Mouse (Mus musculus): Measurements from ENCODE around the gene Prkag2.
"Not testable (repeated sequence)": the region's sequence is repeated elsewhere in the genome, so short reads cannot be mapped to it uniquely, and the experiment has no call there.

The Prkag2 gene

DNA sequence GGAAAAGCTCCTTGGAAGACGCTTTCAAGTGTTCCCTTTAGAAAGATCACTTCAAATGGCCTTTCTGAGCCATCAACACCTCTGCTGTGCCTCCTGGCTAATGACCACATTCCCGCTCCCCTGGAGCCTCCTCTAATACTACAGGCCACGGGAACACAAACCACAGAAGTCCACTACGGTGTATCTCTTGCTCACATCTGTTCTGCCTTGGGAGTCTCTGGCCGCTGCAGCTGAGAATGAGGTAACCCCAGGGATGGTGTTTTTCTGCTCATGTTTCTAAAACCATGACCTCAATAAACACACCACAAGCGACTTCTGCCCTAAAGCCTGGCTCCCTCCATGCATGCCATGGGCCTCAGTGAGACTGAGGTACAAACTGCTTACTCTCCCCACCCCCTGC, 227.2 kb downstream of the Prkag2 start:
- no peak for DNase-seq (ENCODE audit: low read depth, low spot score)

DNA sequence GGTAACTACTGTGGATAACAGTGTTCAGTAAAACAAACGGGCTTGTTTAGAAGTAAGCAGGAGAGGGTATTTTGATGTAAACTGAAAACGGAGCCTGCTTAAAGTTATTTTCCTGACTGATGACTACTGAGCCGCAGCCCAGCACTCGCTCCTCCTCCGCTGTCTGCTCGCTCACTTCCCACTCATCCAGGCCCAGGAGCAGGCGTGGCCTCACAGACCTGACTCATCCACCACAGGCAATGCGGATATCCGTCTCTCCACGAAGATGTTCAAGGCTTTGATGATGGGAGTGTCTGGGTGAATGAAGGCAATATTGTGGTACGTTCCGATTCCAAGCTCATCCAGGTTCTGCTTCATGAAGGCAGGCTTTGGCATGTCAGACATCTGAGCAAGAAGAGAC, 229.2 kb downstream of the Prkag2 start:
- no peak for DNase-seq (ENCODE audit: low read depth, low spot score)

DNA sequence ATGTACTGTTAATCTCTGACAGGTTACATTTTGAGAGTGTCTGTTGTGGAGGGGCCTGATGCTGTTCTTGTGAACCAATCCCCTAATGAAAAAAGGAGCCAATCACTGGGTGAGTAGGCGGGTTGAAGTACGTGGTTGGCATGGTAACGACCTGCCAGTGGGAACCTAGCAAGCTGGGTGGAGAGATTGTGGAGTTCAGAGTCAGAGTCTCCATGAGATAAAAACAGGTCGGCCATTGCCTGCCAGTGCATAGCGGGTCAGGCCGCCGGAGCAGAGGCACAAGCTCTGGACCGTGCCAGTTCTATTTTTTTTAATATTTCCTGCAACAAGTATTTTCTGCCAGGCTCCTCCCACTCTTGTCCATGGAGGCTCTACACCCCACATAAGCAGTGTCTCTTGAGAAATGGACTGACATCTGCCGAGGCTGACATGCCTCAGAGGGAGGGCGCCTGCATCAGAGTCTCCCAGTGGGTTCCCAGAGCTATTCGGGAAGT, 230.6 kb downstream of the Prkag2 start:
- DNase-seq (ENCODE audit: low read depth, low spot score), result peak; percentile 11

DNA sequence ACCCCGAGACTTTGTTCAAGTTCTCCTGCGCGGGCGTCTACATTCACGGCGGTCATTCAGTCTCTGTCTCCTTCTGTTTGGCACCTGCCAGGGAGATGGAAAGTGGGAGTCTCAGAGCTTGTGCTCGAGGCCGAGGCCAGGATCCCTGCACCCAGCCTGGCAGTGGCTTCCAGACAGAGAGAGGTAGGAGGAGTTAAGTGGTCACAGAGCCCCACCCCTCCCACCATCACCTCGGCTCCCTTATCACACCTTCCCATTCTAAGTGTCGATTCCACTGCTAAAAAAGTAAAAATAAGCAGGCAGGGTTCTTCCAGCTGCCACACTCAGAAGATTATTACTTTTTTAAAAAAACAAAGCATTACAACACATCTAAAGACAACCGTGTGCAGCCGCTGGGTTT, 236.6 kb downstream of the Prkag2 start:
- no peak for DNase-seq (ENCODE audit: low read depth, low spot score)

DNA sequence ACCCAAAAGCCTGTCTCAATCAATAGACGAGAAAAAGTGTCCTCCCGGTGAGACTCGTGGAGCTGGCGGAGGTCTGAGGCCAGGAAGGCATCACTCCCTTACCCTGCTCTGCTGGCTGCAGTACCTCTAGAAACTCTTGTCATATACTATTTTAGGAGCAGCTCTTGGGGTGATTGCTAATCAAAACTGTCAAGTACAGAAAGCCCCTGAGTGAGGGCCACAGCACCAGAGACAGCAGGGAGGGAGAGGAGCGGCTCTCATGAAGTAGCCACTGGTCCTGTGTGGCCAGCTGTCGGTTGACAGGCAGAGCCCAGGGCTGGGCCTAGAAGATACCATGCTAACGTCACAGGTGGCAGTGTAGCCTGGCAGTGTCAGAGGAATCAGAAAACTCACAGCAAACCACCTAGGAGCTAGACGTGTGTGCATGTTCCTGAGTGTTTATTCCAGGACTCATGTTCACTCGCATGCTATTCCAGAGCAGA, 239.0 kb downstream of the Prkag2 start:
- DNase-seq (ENCODE audit: low read depth, low spot score), result no peak

DNA sequence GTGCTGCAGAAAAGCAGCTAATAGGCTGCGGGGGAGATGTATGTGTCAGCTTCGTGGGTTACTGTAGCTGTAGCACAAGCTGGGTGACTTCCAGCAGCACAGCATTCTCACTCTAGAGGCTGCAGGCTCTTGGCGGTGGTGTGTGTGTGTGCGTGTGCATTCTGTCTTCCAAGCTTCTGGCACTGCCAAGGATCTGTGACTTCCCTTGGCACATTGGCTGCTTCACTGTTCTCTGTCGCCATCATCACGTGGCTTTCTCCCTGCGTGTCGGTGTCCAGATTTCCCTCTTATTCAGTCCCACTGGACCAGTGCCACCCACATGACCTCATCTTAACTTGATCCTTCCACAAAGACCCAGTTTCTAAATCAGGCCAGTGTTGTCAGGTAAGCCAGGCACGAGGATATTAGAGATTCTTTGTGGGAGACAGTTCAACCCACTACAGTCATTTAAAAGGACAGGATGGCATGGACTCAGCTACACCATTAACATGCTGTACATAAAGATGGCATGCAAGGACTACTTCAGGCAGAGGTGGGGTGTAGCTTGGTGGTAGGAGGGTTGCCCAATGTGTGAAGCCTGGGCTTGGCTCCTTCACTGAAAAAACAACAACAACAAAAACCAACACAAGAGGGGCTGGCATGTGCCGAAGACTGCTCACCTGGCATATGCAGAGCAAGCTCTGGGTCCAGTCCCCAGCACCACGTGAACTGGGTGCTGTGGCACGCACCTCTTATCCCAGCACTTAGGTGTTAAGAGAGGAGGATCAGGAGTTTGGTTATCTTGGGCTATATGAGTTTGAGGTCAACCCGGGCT, 239.6 kb downstream of the Prkag2 start:
- DNase-seq (ENCODE audit: low read depth, low spot score), result no peak

DNA sequence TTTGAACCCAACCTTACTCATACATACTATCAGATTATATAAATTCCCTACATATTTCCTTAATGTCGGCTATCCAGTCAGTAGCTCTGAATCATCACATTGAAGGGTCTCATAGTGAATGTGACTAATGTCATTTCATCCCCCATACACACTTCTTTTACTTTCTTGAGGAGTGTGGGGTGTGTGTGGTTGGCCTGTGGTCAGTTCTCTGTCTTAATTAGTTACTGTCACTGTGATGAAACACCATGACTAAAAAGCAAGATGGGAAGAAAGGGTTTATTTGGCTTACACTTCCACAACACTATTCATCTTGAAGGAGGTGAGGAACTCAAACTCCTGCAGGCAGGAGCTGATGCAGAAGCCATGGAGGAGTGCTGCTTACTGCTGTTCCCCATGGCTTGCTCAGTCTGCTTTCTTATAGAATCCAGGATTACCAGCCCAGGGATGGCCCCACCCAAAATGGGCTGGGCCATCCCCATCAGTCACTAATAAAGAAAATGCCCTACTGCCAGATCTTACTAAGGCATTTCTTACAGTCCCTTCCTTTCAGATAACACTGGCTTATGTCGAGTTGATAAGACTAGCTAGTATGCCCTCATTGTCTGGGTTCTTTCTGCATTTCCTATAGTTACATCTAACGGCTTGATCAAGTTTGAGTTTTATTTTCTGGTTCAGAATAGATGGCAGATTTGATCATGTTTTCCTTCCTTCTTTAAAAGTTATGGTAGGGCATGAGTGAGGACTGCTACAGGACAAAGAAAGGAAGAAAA, 240.5 kb downstream of the Prkag2 start:
- no peak for DNase-seq (ENCODE audit: low read depth, low spot score)

DNA sequence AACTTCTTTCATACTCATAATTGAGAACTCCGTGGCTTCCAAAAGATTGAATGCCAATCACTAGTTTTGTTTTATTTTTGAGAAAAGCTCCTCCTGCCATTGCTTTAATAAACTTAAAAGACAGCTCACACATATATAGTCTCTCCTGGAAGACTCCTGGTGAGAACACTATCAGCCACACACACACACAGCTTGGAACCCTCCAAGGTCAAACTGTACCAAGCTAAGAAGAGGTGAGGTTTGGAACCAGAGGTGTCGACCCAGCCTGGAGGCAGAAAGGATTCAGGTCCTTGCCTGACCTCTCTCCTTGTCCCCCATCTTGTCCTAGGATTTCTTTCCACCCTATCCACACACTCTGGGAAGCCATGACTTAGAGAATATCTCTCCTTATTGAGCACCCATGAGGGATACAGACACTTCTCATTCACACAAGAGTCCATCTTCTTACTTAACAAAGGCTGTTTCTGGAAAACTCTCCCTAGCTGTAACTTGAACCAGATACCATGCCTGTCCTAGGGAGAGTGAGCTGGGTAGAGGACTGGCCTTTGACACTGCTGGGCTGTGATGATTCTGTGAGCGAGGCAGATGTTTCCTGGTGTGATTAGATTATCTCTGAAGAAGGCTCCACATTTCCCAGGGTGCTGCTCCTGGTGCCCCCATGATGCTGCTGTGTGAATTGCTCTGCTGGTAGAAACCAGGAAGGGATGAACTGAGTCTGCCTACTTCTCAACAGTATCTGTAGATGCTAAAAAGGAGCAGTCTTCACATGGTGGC, 245.4 kb downstream of the Prkag2 start:
- no peak for DNase-seq (ENCODE audit: low read depth, low spot score)

DNA sequence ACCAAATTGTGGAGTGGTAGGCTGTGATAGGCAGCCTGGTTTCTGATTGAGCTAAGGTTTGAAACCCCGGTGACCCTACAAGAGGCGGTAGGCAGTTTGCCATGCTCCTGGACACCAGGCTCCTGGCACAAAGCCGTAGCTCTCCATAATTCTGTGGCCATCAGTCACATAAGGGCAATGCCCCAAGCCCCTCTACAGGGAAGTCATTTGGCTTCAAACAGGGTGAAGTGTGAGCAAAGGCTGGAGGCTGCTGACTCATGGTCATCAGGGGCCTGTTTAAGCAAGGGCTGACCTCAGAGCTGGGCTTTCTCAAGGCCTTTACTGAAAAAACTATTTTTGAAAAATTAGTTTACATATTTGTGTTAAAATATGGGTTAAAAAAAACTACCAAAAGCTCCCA, 246.2 kb downstream of the Prkag2 start:
- no peak for DNase-seq (ENCODE audit: low read depth, low spot score)

DNA sequence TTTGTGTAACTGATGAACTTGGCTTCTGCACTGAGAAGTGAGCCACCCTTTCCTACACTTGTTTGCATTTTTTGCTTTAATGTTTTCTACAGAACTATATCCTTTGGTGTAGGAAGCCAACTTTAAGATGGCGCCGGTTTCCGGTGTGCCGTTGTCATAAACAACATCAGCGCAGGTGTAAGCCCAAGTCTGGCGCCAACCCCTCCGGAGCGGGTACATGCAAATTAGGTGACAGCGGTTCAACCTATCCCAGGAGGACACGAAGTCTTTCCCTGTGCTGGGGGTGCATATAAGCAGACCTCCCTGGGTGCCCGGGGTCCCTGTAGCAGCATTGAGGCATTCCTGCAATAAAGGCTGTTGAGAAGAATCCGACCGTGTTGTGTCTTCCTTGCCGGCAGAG, 252.2 kb downstream of the Prkag2 start:
- not testable (repeated sequence) for DNase-seq (ENCODE audit: low read depth, low spot score)

DNA sequence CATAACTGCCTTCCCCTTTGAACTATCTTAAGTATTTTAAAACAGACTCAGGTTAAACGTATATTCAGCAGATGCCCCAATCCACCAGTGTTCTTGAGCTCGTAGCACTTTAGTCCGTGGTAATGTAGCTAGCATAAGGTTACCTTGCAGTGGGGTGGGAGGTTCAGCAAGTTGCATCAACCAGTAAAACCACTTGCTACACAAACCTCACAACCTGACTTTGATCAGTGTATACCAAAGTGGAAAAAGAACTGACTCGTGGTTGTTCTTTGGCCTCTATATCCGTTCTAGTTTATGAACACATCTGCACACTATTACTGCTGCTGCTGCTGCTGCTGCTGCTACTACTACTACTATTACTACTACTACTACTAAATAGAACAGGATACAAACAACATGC, 256.6 kb downstream of the Prkag2 start:
- no peak for DNase-seq (ENCODE audit: low read depth, low spot score)

DNA sequence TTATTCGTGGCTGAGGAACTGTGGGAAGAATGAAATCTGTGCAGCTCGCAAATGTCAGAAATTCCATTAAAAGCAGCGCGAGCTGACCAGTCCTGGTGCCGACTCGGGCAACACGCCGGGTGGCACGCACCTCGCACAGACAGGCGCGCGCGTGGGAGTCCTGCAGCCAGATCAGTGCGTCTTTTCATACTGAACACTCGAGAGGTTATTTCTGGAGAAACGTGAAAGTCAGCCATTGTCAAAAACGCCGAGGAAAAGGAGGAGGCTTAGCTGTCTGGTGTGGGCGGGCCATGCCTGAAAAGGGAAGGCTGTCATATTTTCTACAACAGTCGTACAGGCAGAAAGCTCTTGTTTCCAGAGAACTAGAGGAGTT, 257.4 kb downstream of the Prkag2 start:
- no peak for DNase-seq (ENCODE audit: low read depth, low spot score)

DNA sequence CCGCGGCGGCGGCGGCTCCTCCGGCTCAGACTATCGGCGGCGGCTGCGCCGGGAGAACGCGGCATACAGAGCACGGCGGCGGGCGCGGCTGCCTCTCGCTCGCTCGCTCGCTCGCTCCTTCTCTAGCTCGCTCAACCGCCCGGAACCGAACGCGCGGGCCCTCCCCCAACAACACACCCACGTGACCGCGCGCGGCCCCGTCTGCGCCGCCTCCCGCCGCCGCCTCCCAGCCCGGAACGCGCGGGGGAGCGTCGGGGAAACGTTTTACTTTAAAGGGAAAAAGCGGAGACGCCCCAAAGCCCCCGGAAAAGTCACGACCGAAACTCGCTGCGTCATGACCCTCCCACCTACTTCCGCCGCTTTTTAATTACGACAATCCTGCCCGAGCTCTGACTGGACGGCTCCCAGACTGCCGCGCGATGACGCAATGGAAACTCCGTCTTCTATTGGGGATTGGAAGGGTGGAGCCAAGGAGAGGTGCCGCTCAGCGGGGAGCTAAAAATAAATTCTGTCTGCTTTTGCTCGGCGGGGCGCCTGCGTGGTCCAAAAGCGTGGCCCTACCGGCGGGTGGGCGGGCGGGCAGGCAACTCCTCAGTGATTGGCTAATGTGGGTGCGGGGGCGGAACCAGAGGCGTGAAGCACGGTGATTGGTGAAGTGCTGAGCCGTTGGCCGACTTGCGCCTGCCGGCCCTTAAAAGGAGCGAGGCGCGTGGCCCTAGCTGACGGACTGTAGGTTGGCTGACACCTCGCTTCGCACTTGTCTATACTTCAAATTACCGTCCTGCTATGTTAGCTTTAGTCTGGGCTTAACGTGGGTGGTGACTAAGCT, 258.0 kb downstream of the Prkag2 start, which contains the start of gene Rheb:
TSS of gene Rheb (minus strand) at position 351 of the 829 bp plus-strand sequence.
- DNase-seq (ENCODE audit: low read depth, low spot score), result peak; percentile 100

DNA sequence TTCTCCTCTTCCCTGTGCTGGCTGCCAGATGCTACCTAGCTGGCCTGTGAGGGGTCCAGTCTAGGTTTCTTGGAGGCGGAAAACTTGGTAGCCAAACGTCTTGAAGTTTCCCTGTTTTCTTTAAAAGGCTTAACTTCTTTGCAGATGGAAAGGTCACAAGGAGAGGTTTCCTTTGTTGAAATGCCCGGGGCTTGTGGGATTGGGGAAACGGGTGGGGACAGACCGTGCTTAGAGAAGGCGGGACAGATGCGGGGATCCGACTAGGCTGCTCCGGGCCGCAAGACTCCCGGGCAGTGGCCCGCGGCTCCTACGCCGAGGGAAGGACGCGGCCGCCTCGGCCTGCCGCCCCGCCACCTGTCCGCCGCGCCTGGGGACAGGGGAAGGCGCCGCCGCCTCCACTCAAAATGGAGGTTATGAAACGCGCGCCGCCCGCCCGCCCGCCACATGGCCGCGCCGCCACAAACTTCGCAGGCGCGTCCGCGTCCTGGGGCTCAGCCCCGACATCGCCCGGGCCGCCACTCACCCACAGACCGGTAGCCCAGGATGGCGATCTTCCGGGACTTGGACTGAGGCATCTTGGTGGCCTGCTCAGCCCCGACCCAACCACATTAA, 258.7 kb downstream of the Prkag2 start:
- DNase-seq (ENCODE audit: low read depth, low spot score), result peak; percentile 39

DNA sequence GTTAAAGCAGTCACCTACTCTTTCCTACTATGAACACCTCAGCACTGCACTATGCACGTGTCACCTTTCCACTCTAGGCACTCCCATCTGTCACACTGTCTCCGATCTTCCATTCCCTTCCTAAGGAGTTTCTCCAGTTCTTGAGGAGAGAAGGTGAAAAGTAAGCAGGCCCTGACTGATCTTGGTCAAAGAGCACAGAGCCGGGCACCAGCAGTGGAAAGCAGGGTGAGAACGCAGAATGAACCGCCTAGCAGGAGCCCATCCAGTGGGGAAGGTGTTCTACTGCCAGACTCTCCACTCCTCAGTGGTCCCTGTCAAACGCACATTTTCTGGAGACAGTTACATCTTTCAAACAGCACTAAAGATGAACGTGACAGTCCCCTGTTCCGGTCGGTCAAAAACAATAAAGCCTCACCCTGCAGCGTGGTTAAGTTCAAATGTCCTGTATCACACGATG, 259.4 kb downstream of the Prkag2 start:
- DNase-seq (ENCODE audit: low read depth, low spot score), result no peak

DNA sequence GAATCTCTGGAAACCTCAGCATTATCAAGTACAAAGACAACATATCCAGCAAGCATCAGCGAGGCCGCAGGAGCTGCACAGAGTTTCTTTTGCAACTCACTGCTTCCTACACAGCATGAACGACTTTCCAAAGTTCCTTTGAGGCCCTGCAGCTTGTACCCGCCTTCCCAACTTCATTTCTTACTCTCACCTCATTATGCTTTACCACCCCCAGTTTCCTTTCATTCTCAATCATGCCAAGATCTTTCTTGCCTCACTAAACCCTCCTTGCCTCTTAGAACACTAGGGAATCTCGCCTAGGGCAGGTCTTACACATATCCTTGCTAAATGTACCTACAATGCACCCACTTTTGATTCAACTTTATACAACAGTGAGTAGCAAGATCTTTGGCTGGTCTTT, 266.0 kb downstream of the Prkag2 start:
- DNase-seq (ENCODE audit: low read depth, low spot score), result no peak

DNA sequence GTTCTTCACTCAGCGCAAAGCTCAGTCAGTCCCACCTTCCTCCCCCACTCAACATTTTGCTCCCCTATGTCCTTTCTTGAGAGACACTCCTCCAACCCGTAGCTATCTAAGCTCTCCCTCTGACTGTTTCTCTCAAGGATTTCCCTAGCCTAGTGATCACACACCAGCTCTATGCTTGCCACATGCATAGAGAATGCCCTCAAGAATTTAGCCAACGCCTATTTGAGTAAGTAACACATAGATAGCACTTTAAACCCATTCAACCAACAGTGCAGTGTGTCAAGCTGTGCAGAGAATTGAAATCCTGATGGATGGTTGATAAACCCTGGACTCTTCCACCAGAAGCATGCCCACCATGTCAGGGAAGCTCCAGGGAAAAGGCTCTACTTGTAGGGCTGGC, 268.5 kb downstream of the Prkag2 start:
- no peak for DNase-seq (ENCODE audit: low read depth, low spot score)

DNA sequence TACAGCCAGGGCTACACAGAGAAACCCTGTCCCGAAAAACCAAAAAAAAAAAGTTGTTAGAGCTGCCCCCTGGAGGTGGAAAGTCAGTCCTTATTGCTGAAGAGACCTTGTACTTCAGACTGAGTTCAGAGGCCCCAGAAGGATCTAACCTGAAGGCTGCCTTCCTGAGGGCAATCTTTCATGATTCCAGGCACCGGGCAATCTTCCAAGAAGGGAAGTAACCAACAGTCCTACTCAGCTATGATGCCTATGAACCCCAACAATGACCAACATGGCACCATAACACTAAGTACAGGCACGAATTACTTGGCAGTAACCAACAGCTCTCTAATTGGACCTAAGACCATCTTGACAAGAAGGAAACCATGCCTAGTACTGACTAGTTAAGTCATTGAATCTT, 272.0 kb downstream of the Prkag2 start:
- no peak for DNase-seq (ENCODE audit: low read depth, low spot score)

DNA sequence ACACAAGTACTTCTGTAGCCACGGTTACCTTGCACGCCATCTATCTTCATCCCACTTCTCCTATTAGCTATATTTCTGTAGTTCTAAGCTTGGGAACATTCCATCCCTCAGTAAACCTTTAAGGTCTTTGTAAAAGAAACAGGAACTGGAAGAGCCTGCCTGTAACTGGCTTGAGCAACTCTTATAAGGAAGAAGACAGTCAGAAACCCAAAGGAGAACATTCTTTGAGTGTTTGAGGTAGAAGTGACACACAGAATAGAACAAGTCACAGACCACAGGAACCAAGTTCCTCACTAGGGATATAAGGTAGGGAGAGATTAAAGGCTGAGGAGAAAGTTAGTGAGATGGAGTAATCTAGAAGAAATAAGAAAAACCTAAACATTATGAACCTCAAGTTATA, 273.3 kb downstream of the Prkag2 start:
- DNase-seq (ENCODE audit: low read depth, low spot score), result no peak

DNA sequence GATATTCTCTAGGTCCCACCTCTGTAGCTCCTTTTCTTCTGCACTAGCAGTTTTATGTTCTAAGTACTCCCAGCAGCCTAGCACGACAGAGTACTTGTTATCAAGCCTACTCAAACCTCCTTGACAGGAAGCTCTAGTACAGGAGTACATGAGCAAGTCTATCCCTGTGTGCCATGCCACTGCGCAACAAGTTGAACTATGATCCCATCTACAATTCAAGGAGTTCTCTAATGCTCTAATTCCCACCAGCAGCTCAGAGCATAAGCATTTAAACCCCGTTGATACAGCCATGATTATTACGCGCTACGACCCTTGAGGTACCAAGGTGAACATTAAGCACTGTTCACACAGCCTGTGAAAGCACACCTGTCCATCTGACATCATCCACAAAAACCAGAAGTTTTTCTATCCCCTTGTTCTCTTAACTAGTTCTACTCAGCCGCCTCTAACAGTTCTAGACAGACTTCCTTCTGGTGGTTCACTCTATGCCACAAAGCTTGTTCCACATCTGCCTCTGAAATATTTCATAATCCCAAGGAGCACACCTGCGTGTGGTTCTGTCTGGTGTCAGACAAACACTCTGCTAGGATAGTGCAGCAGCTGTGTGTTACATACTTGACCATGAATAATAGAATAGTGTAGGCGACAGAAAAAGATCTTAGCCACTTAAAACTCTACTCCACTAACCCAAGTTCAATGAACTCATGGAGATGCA, 274.2 kb downstream of the Prkag2 start:
- no peak for DNase-seq (ENCODE audit: low read depth, low spot score)
